In genomic region chr4:150193915-150194314, GRCm38 (mm10) we compare ENCODE assay signal across 9 mouse cellular contexts. TPM values are rescaled to one million over a fixed set of nuclear protein-coding genes. Genes with fewer than 3 reads are reported as not detected.
DNase-seq lines count a peak whose midpoint lies in the region; TF ChIP-seq lines count a peak whose summit lies in the region.
"Had no signal": no experiment of that assay in that cellular context is flagged by ENCODE, and none has a peak within 500 bp of the region (broad histone marks: within the 10 kb centered on the region; RNA-seq: fewer than 3 reads in every experiment).

No protein-coding gene starts in this region.

- no peaks in the 10 kb centered on the region for H3K36me3 ChIP-seq in heart, adult 2 months (ENCODE audit: control insufficient read depth, insufficient read depth, low read length)
- H3K36me3 ChIP-seq: liver, embryonic 13.5 days had no signal

- H3K79me2 ChIP-seq in heart, adult 2 months (replicated peaks; ENCODE audit: control insufficient read depth, insufficient read depth, low read length) = no peaks in the 10 kb centered on the region

- TF ChIP-seq EP300 in heart, adult 2 months (IDR thresholded peaks at IDR 0.05; ENCODE audit: insufficient read depth, low read depth, low read length) = 0 out of 2 replicates have a peak, but pooled peaks have one; percentile 31

- intact Hi-C loops in heart, adult 2 months (cut with DNase I) = no loop called here
- intact Hi-C loops in heart, postnatal 25 days (cut with DNase I) = no loop called here

- no peaks in the 10 kb centered on the region for H3K4me1 ChIP-seq in heart, adult 2 months (ENCODE audit: control insufficient read depth, insufficient read depth, low read length)
- H3K4me1 ChIP-seq in bone marrow, adult 2 months (ENCODE audit: control insufficient read depth, insufficient read depth, low read length) = no peaks in the 10 kb centered on the region
- H3K4me1 ChIP-seq: liver, embryonic 13.5 days had no signal

- no peak overlapping the region for H3K9ac ChIP-seq in heart, adult 2 months (ENCODE audit: low read depth, low read length)
- H3K9ac ChIP-seq: liver, embryonic 13.5 days had no signal

- WGBS in heart, adult 2 months = 48% methylated on average over 1 of the region's 1 CpGs
- WGBS in bone marrow, adult 2 months = 38% methylated on average over 1 of the region's 1 CpGs

- H3K4me3 ChIP-seq in heart, adult 2 months = no peak overlapping the region
- H3K4me3 ChIP-seq in bone marrow, adult 2 months (replicated peaks; ENCODE audit: control insufficient read depth, low read depth, low read length) = no peak overlapping the region
- H3K4me3 ChIP-seq: liver, embryonic 13.5 days had no signal

- TF ChIP-seq POLR2A in heart, adult 2 months (IDR thresholded peaks at IDR 0.05; ENCODE audit: insufficient read depth, low read depth, low read length) = no peak
- no peak for TF ChIP-seq POLR2A in bone marrow, adult 2 months (IDR thresholded peaks at IDR 0.05; ENCODE audit: borderline replicate concordance, control insufficient read depth, low read depth, low read length)

- TF ChIP-seq CTCF in heart, adult 2 months (IDR thresholded peaks at IDR 0.05) = peak; percentile 75
- peak; percentile 84 for TF ChIP-seq CTCF in bone marrow, adult 2 months (IDR thresholded peaks at IDR 0.05; ENCODE audit: control insufficient read depth, insufficient read depth, low read length)

- no peaks in the 10 kb centered on the region for H3K27me3 ChIP-seq in heart, adult 2 months (ENCODE audit: control insufficient read depth, insufficient read depth, low read length)
- H3K27me3 ChIP-seq: liver, embryonic 13.5 days had no signal

- H3K27ac ChIP-seq in heart, adult 2 months = no peak overlapping the region
- no peak overlapping the region for H3K27ac ChIP-seq in bone marrow, adult 2 months (ENCODE audit: control insufficient read depth, insufficient read depth, low read depth, low read length, poor library complexity)
- H3K27ac ChIP-seq: liver, embryonic 13.5 days had no signal

- peak in 1 of 2 experiments; percentile 40 for DNase-seq in heart, adult 2 months
- DNase-seq in heart, postnatal 25 days (ENCODE audit: low spot score) = no peak
- peak; percentile 39 for DNase-seq in ovary, postnatal 14 days (ENCODE audit: low spot score)
- DNase-seq in ovary, postnatal 10 days (ENCODE audit: low spot score) = no peak
- DNase-seq in kidney, postnatal 14 days = peak; percentile 45
- DNase-seq in retina, embryonic 14.5 days (ENCODE audit: low spot score) = peak; percentile 77
- DNase-seq in layer of hippocampus, postnatal 36 days = no peak
- DNase-seq: liver, embryonic 13.5 days had no signal

RNA-seq across cellular contexts. Expression of gene Car6, which starts 7.2 kb away (rescaled TPM):
- not detected for total RNA-seq in heart, adult 2 months (2021)
- polyA plus RNA-seq in heart, adult 2 months (2012; rRNA removed) = not detected in 2 replicates
- not detected for total RNA-seq in heart, postnatal 25 days (2021)
- not detected in 2 replicates for polyA plus RNA-seq in bone marrow, adult 2 months (2011; ENCODE audit: insufficient read depth, insufficient read length, low replicate concordance, missing spikeins)
- under 1 TPM in 1 of 2 experiments, not detected in 1; 0.25 TPM for total RNA-seq in layer of hippocampus, postnatal 36 days (2021)
- polyA plus RNA-seq: liver, embryonic 13.5 days had no signal

RNA-seq across cellular contexts. Expression of gene Eno1, which starts 42.6 kb away (rescaled TPM):
- total RNA-seq in heart, adult 2 months (2021) = 100 to 1,000 TPM; 111 to 113 TPM
- 179 and 246 TPM in 2 replicates for polyA plus RNA-seq in heart, adult 2 months (2012; rRNA removed)
- total RNA-seq in heart, postnatal 25 days (2021) = 100 to 1,000 TPM; 119 to 136 TPM
- polyA plus RNA-seq in bone marrow, adult 2 months (2011; ENCODE audit: insufficient read depth, insufficient read length, low replicate concordance, missing spikeins) = 26.0 and 96.4 TPM in 2 replicates
- total RNA-seq in layer of hippocampus, postnatal 36 days (2021) = 100 to 1,000 TPM; 415 to 417 TPM

RNA-seq across cellular contexts. Expression of gene Slc2a7, which starts 45.1 kb away (rescaled TPM):
- not detected for total RNA-seq in heart, adult 2 months (2021)
- not detected in 2 replicates for polyA plus RNA-seq in heart, adult 2 months (2012; rRNA removed)
- total RNA-seq in heart, postnatal 25 days (2021) = not detected
- not detected in 2 replicates for polyA plus RNA-seq in bone marrow, adult 2 months (2011; ENCODE audit: insufficient read depth, insufficient read length, low replicate concordance, missing spikeins)
- not detected for total RNA-seq in layer of hippocampus, postnatal 36 days (2021)
- polyA plus RNA-seq: liver, embryonic 13.5 days had no signal

Comparison
In these comparisons a context has a peak if more than half of its experiments do, and no peak if none do; other contexts are left out.
1. DNase-seq: peak in ovary, postnatal 14 days (single experiment), kidney, postnatal 14 days (single experiment) and retina, embryonic 14.5 days (single experiment); none in heart, postnatal 25 days (single experiment), ovary, postnatal 10 days (single experiment) and layer of hippocampus, postnatal 36 days (0 of 2).